Mouse (Mus musculus): ENCODE results near the gene Vdr. TPM values are rescaled to one million over a fixed set of nuclear protein-coding genes. Genes with fewer than 3 reads are reported as not detected.
A peak's percentile ranks its signal among the peaks of the same experiment; 100 is the strongest.

The Vdr gene
- polyA plus RNA-seq (2015; fragmentation: Nextera tagmentation; extraction: Ambion mirVana), result 0.22 and 0.41 TPM in 2 replicates

- 93% methylated on average over 2 of the region's 2 CpGs for WGBS (ENCODE audit: insufficient replicate concordance)
- no peaks in the 10 kb centered on the region for H3K36me3 ChIP-seq
- no peak for ATAC-seq (ENCODE audit: low read depth)
- no peak for DNase-seq
- H3K4me3 ChIP-seq (replicated peaks), result no peak within 1 kb of the TSS
- H3K4me2 ChIP-seq, result no peak within 1 kb of the TSS
- H3K27me3 ChIP-seq, result peaks cover 74% of the 10 kb centered on the region
- H3K27ac ChIP-seq, result no peak within 1 kb of the TSS
- H3K9me3 ChIP-seq (replicated peaks), result no peaks in the 10 kb centered on the region
- H3K9ac ChIP-seq, result no peak within 1 kb of the TSS
- H3K4me1 ChIP-seq (replicated peaks), result peaks cover 19% of the 10 kb centered on the region
Observed at GRCm38 (mm10) chr15:97910530-97910929, at the start of gene Vdr. Gene Vdr, minus strand, starts transcription at chr15:97910630.

DNA sequence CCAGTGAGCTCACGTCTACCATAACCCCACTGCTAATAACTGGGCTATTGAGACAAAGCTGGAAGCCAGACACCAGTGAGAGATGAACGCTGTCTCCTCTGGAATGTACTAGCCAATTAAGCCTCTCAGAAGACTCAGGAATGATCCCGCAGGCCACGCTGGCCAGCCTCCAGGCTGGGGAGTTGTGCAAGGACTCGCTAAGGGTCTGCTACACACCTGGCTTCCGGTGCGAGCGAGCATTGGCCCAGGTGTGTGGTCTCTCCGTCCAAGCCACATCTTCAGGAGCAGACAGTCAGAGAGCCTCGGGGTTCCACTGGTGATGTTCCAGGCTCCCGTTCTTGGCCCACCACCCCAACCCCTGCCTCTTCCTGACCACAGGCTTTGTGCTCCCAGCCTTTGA lies 46.0 kb upstream of the Vdr start:
- WGBS (ENCODE audit: insufficient replicate concordance), result 72% methylated on average over 11 of the region's 11 CpGs

DNA sequence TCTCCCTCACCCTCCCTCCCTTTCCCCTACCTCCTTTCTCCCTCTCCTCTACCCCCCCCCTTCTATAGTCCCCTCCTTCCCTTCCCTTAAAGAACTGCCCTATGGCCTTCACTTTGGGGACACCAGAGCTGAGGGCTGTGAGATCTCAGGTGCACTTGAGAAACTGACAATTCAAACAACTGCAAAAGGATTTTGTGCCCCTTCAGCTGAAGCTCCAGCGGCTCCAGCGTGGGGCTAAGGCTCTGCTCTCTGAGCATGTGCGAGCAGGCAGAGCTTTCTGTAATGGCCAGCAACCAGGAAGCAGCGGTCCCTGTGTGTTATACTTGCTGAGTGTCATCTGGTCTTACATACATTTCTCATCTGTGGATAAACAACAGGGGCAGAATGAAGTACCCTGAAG lies 45.3 kb upstream of the Vdr start:
- 39% methylated on average over 4 of the region's 4 CpGs for WGBS (ENCODE audit: insufficient replicate concordance)
- H3K4me3 ChIP-seq (replicated peaks), result no peak overlapping the region
- DNase-seq (no peak), ATAC-seq (ENCODE audit: low read depth) (no peak)
- H3K9ac ChIP-seq, result no peak overlapping the region
- H3K27ac ChIP-seq, result no peak overlapping the region
- H3K36me3 ChIP-seq, result no peaks in the 10 kb centered on the region
- no peaks in the 10 kb centered on the region for H3K4me1 ChIP-seq (replicated peaks)
- H3K9me3 ChIP-seq (replicated peaks), result no peaks in the 10 kb centered on the region
- no peak overlapping the region for H3K4me2 ChIP-seq
- H3K27me3 ChIP-seq, result 0 out of 2 replicates have a peak, but pooled peaks cover 2% of the 10 kb centered on the region

More for the DNA sequence above, 46.0 kb upstream of the Vdr start:
- H3K4me1 ChIP-seq (replicated peaks), result no peaks in the 10 kb centered on the region
- no peak overlapping the region for H3K4me3 ChIP-seq (replicated peaks)
- no peak overlapping the region for H3K4me2 ChIP-seq
- no peak overlapping the region for H3K9ac ChIP-seq
- H3K27ac ChIP-seq, result no peak overlapping the region
- ATAC-seq (ENCODE audit: low read depth), result no peak
- 0 out of 2 replicates have a peak, but pooled peaks cover 2% of the 10 kb centered on the region for H3K27me3 ChIP-seq
- no peaks in the 10 kb centered on the region for H3K9me3 ChIP-seq (replicated peaks)
- DNase-seq, result no peak
- no peaks in the 10 kb centered on the region for H3K36me3 ChIP-seq

- Histone ChIP-seq H3K27me3 (0 out of 2 replicates have a peak, but pooled peaks cover 2% of the 10 kb centered on the region), H3K4me3 (replicated peaks) (no peak overlapping the region), H3K36me3 (no peaks in the 10 kb centered on the region), H3K9me3 (replicated peaks) (no peaks in the 10 kb centered on the region), H3K9ac (no peak overlapping the region), H3K4me1 (replicated peaks) (no peaks in the 10 kb centered on the region), H3K4me2 (no peak overlapping the region), H3K27ac (no peak overlapping the region)
- ATAC-seq (ENCODE audit: low read depth), result no peak
- 46% methylated on average over 1 of the region's 1 CpGs for WGBS (ENCODE audit: insufficient replicate concordance)
- DNase-seq, result no peak
Observed at GRCm38 (mm10) chr15:97955286-97955685, 44.9 kb upstream of the Vdr start.

DNA sequence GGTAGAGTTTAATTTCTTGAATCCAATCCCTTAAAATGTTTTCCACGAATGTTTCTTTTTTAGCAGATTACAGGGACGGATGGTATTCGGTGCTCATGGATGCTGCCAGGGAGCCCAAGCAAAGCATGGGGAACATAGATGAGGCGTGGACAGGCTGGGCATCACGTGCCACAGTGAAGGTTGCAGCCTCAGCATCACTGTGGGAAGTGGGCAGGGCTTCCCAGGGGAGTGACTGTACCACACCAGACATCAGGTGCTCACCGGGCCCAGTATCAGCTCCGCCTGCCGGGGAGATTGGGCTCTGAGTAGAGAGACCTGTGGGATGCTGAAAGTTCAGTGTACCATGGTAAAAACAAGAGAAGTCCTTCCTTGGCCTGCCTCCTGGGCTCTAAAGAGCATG lies 44.2 kb upstream of the Vdr start:
- H3K4me1 ChIP-seq (replicated peaks), result no peaks in the 10 kb centered on the region
- DNase-seq, result no peak
- ATAC-seq (ENCODE audit: low read depth), result no peak
- WGBS (ENCODE audit: insufficient replicate concordance), result 68% methylated on average over 8 of the region's 8 CpGs
- no peak overlapping the region for H3K27ac ChIP-seq
- H3K27me3 ChIP-seq, result 0 out of 2 replicates have a peak, but pooled peaks cover 2% of the 10 kb centered on the region
- H3K36me3 ChIP-seq, result no peaks in the 10 kb centered on the region
- H3K9ac ChIP-seq, result no peak overlapping the region
- H3K4me3 ChIP-seq (replicated peaks), result no peak overlapping the region
- H3K4me2 ChIP-seq, result no peak overlapping the region
- no peaks in the 10 kb centered on the region for H3K9me3 ChIP-seq (replicated peaks)

DNA sequence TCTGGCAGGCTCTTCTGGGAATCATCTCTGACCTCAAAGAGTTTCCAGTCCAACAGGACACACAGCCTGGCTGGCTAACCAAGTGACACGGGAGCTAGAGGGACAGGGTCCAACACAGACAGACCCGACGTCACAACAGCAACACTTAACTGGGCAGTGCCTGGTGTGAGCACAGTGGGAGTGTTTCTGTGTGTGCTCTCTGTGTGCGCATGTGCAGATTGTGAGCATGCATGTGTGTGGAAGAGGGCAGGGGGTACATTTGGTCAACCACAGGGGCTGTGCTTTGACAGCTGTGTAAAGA lies 42.4 kb upstream of the Vdr start:
- H3K4me1 ChIP-seq (replicated peaks), result no peaks in the 10 kb centered on the region
- no peak for ATAC-seq (ENCODE audit: low read depth)
- DNase-seq, result no peak
- H3K27me3 ChIP-seq, result 0 out of 2 replicates have a peak, but pooled peaks cover 6% of the 10 kb centered on the region
- no peak overlapping the region for H3K4me2 ChIP-seq
- no peaks in the 10 kb centered on the region for H3K36me3 ChIP-seq
- 58% methylated on average over 4 of the region's 4 CpGs for whole genome bisulfite sequencing (ENCODE audit: insufficient replicate concordance)
- no peak overlapping the region for H3K9ac ChIP-seq
- no peaks in the 10 kb centered on the region for H3K9me3 ChIP-seq (replicated peaks)
- no peak overlapping the region for H3K4me3 ChIP-seq (replicated peaks)
- no peak overlapping the region for H3K27ac ChIP-seq

DNA sequence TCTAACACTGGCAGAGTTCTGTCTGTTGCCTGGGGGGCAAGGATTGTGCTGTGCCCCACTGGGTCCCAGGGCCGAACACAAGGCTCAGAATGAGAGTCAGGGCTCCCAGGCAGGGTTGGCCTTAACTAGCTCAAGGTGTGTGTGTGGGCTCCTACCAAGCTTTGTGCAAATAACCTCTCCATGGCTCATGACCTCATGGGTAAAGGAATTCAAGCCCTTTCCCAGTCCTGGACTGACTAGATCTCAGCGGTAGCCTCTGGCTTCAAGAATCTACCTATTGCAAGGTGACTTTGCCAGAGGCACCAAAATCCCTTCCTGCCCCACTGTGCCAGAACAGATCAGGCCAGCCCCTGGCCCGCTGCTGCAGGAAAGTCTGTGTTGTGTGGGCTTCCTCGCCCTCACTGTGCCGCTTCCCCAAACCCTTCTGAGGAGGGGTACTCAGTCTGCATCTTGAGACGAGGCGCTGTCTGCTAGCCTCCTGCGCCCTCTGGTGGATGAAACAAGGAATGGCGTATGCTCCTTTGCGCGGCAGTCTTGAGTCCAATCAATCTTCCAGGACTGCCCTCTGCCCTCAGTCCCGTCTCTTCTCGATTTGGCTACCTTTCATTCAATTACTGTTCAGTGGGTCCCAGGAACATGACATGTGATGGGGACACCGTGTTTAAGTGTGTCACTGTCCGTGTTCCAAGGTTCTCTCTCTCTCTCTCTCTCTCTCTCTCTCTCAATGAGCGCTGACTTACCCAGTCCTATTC lies 41.9 kb upstream of the Vdr start:
- H3K4me1 ChIP-seq (replicated peaks), result no peaks in the 10 kb centered on the region
- no peak overlapping the region for H3K4me2 ChIP-seq
- H3K4me3 ChIP-seq (replicated peaks), result no peak overlapping the region
- peak; percentile 22 for DNase-seq
- H3K9me3 ChIP-seq (replicated peaks), result no peaks in the 10 kb centered on the region
- H3K36me3 ChIP-seq, result no peaks in the 10 kb centered on the region
- H3K27me3 ChIP-seq, result 0 out of 2 replicates have a peak, but pooled peaks cover 6% of the 10 kb centered on the region
- WGBS (ENCODE audit: insufficient replicate concordance), result 14% methylated on average over 16 of the region's 16 CpGs
- ATAC-seq (ENCODE audit: low read depth), result no peak
- H3K9ac ChIP-seq, result no peak overlapping the region
- no peak overlapping the region for H3K27ac ChIP-seq

DNA sequence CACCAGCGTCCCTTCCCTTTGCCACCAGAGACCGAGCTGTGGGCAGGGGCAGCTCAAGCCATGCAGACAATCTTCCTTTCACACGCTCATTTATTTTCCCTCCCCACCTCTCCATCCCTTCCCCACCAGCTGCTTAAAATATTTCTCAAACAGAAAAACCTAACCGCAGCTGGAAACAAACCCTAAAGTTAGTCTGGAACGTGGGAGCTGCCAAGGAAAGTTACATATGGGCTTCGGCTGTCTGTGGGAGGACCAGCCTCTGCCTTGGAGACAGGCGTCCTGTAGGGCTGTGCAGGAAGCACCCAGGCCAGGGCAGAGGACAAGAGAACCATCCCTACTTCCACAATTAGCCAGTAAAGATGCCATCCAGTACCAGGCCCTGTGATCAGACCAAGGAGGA lies 39.8 kb upstream of the Vdr start:
- no peaks in the 10 kb centered on the region for H3K4me1 ChIP-seq (replicated peaks)
- WGBS (ENCODE audit: insufficient replicate concordance), result 50% methylated on average over 7 of the region's 7 CpGs
- DNase-seq (no peak), ATAC-seq (ENCODE audit: low read depth) (no peak)
- H3K4me2 ChIP-seq, result no peak overlapping the region
- H3K27me3 ChIP-seq, result 0 out of 2 replicates have a peak, but pooled peaks cover 6% of the 10 kb centered on the region
- H3K27ac ChIP-seq, result no peak overlapping the region
- H3K9ac ChIP-seq, result no peak overlapping the region
- no peaks in the 10 kb centered on the region for H3K36me3 ChIP-seq
- H3K9me3 ChIP-seq (replicated peaks), result no peaks in the 10 kb centered on the region
- H3K4me3 ChIP-seq (replicated peaks), result no peak overlapping the region

- WGBS (ENCODE audit: insufficient replicate concordance), result 21% methylated on average over 3 of the region's 3 CpGs
Observed at GRCm38 (mm10) chr15:97949706-97950105, 39.3 kb upstream of the Vdr start.

DNA sequence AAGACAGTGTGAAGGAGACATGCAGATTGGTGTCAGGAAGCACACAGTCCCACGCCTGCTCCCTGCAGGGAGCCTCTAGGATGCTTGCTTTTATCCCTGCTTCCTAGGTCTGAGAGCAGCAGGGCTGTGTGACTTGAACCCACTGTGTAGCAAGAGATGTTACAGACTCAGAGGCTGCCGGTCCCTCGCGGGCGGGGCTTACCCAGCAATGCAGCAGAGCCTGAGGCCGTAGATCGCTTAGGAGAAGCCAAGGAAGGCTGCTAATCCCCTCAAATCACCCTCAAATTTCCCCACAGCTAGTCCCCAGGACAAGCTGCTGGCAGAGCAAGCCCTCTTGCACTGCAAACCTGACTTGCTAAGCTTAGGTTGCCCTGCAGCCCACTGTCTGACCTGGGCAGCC lies 38.3 kb upstream of the Vdr start:
- Histone ChIP-seq H3K36me3 (no peaks in the 10 kb centered on the region), H3K27ac (no peak overlapping the region), H3K9ac (no peak overlapping the region), H3K4me1 (replicated peaks) (no peaks in the 10 kb centered on the region), H3K4me3 (replicated peaks) (no peak overlapping the region), H3K4me2 (no peak overlapping the region), H3K27me3 (0 out of 2 replicates have a peak, but pooled peaks cover 4% of the 10 kb centered on the region), H3K9me3 (replicated peaks) (no peaks in the 10 kb centered on the region)
- 70% methylated on average over 7 of the region's 7 CpGs for WGBS (ENCODE audit: insufficient replicate concordance)
- no peak for DNase-seq
- no peak for ATAC-seq (ENCODE audit: low read depth)

More at GRCm38 (mm10) chr15:97949706-97950105, 39.3 kb upstream of the Vdr start:
- Histone ChIP-seq H3K36me3 (no peaks in the 10 kb centered on the region), H3K27me3 (0 out of 2 replicates have a peak, but pooled peaks cover 5% of the 10 kb centered on the region), H3K9ac (no peak overlapping the region), H3K27ac (no peak overlapping the region), H3K9me3 (replicated peaks) (no peaks in the 10 kb centered on the region), H3K4me2 (no peak overlapping the region), H3K4me1 (replicated peaks) (no peaks in the 10 kb centered on the region), H3K4me3 (replicated peaks) (no peak overlapping the region)
- no peak for ATAC-seq (ENCODE audit: low read depth)
- DNase-seq, result no peak

DNA sequence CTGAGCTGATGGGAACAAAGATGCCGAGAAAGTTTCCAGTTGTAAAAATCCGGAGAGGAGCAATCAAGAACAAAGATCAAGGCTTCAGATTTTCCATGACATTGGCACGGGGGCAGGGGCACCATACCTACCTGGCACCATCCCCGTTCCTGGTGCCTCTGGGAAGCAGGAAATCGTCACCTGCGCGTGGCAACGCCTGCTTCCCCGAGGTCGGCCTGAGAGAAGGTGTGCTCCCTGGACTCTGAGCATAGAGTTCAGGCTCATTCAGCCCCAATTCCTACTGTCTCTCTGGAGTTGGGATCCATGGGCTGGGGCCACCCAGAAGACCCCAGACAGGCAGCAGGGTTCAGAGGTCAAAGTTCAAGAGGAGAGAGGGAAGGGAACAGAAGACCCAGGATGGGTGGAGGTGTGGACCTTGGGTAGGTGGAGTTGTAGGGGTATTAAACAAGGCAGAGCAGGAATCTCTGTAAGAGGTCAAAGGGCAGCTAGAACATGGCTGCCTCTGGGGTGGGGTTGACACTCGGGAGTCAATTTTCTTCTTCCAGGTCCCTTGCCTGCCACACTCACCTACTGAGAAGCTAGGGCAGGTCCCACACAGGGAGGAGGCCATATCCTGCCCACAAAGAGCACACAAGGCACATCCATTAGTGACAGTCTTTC lies 35.4 kb upstream of the Vdr start:
- Histone ChIP-seq H3K27me3 (0 out of 2 replicates have a peak, but pooled peaks cover 4% of the 10 kb centered on the region), H3K4me1 (replicated peaks) (no peaks in the 10 kb centered on the region), H3K36me3 (no peaks in the 10 kb centered on the region), H3K27ac (no peak overlapping the region), H3K4me3 (replicated peaks) (no peak overlapping the region), H3K9ac (no peak overlapping the region), H3K9me3 (replicated peaks) (no peaks in the 10 kb centered on the region), H3K4me2 (no peak overlapping the region)
- ATAC-seq (ENCODE audit: low read depth) (no peak), DNase-seq (no peak)
- WGBS (ENCODE audit: insufficient replicate concordance), result 56% methylated on average over 11 of the region's 11 CpGs

Data from liver, embryonic 13.5 days (tissue).